Mouse (Mus musculus) megakaryocyte, embryonic 14.5 days (primary cell): ENCODE data around the gene Pcf11. TPM values are rescaled to one million over a fixed set of nuclear protein-coding genes. Genes with fewer than 3 reads are reported as not detected.
A peak's percentile ranks its signal among the peaks of the same experiment; 100 is the strongest.

ENCODE experiments used
- H3K27me3 ChIP-seq: replicated peaks from 2 replicates; pipeline ENCODE3; 2012; ENCODE audit warnings: inconsistent platforms
- H3K36me3 ChIP-seq: replicated peaks from 2 replicates; pipeline ENCODE3; 2012; ENCODE audit warnings: low read length, inconsistent platforms, mixed read lengths
- H3K4me1 ChIP-seq: 2 replicates; pipeline ENCODE4 v1.6.1; 2012; ENCODE audit warnings: inconsistent platforms
- H3K4me3 ChIP-seq: replicated peaks from 2 replicates; pipeline ENCODE3; 2012; ENCODE audit warnings: moderate library complexity, mild to moderate bottlenecking, inconsistent platforms
- H3K9me3 ChIP-seq: 2 replicates; pipeline ENCODE4 v1.6.1; 2012; ENCODE audit warnings: inconsistent platforms
- FLI1 ChIP-seq: IDR thresholded peaks from 2 replicates; pipeline ENCODE4 v1.6.1; 2012; ENCODE audit warnings: low read length, inconsistent platforms, mixed read lengths
- GATA1 ChIP-seq: IDR thresholded peaks from 3 replicates; pipeline ENCODE4 v1.6.1; 2012; ENCODE audit warnings: mixed read lengths, low read length, inconsistent platforms, borderline replicate concordance
- polyA plus RNA-seq: library from polyadenylated mRNA; stranded (reverse); fragments of >175 nt; gene quantifications from 2 replicates; pipeline ENCODE4 v1.2.3, GENCODE M21; 2012; ENCODE audit warnings: low replicate concordance; ENCODE audit not compliant: insufficient read depth

The Pcf11 gene
- polyA plus RNA-seq, 1 experiment: 25.7 TPM

- Histone ChIP-seq H3K36me3 (no peaks in the 10 kb centered on the region), H3K4me1 (no peaks in the 10 kb centered on the region), H3K4me3 (no peak overlapping the region), H3K27me3 (peaks cover 18% of the 10 kb centered on the region), H3K9me3 (peaks cover 5% of the 10 kb centered on the region)
- TF ChIP-seq FLI1 (no peak), GATA1 (no peak)
These were observed 18.6 kb upstream of the Pcf11 start for GRCm38 (mm10) chr7:92688299-92688669.

DNA sequence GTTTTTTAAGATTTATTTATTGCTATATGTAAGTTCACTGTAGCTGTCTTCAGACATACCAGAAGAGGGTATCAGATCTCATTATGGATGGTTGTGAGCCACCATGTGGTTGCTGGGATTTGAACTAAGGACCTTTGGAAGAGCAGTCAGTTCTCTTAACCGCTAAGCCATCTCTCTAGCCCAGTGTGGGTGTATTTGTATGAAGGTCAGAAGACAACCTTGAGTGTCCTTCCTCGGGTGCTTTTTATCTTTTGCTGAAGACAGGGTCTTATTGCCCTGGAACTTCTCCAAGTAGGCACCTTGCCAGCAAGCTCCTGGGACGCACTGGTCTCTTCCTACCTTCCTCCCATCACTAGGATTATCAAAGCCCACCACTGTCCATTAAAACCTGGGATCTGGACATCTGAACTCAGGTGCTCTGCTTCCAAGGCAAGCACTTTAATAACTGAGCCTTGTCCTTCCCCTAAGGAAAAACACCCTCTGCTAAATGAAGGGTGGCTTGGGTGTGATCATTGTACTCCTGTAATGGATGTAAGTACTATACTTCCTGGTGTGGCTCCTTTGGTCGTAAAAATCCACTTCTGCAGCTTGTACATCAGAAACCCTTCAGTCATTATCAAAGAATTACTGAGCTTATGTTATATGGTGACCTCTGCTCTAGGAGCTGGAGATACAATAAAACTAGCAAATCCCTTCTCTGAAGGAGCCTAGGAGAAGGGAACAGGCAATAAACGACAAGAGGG lies 18.0 kb upstream of the Pcf11 start:
- Histone ChIP-seq H3K27me3 (peaks cover 21% of the 10 kb centered on the region), H3K4me1 (no peaks in the 10 kb centered on the region), H3K9me3 (peaks cover 5% of the 10 kb centered on the region), H3K4me3 (no peak overlapping the region), H3K36me3 (no peaks in the 10 kb centered on the region)
- no peak for TF ChIP-seq GATA1
- TF ChIP-seq FLI1: no peak

GRCm38 (mm10) chr7:92677346-92677745 lies 7.6 kb upstream of the Pcf11 start:
- Histone ChIP-seq H3K36me3 (peaks cover 3% of the 10 kb centered on the region), H3K27me3 (peaks cover 13% of the 10 kb centered on the region), H3K4me3 (no peak overlapping the region), H3K9me3 (peaks cover 5% of the 10 kb centered on the region), H3K4me1 (peaks cover 10% of the 10 kb centered on the region)
- TF ChIP-seq FLI1: no peak
- no peak for TF ChIP-seq GATA1

- Histone ChIP-seq H3K4me3 (no peak overlapping the region), H3K36me3 (peaks cover 3% of the 10 kb centered on the region), H3K9me3 (peaks cover 5% of the 10 kb centered on the region), H3K4me1 (peaks cover 20% of the 10 kb centered on the region), H3K27me3 (peaks cover 13% of the 10 kb centered on the region)
- no peak for TF ChIP-seq GATA1
- no peak for TF ChIP-seq FLI1
These were observed 5.4 kb upstream of the Pcf11 start for GRCm38 (mm10) chr7:92675131-92675530.

GRCm38 (mm10) chr7:92668791-92669506 lies 785 bp downstream of the Pcf11 start:
- peaks cover 30% of the 10 kb centered on the region for H3K36me3 ChIP-seq
- H3K4me3 ChIP-seq: peak overlapping the region; percentile 98
- H3K9me3 ChIP-seq: peaks cover 5% of the 10 kb centered on the region
- peaks cover 25% of the 10 kb centered on the region for H3K4me1 ChIP-seq
- TF ChIP-seq GATA1: no peak
- TF ChIP-seq FLI1: no peak
- no peaks in the 10 kb centered on the region for H3K27me3 ChIP-seq

DNA sequence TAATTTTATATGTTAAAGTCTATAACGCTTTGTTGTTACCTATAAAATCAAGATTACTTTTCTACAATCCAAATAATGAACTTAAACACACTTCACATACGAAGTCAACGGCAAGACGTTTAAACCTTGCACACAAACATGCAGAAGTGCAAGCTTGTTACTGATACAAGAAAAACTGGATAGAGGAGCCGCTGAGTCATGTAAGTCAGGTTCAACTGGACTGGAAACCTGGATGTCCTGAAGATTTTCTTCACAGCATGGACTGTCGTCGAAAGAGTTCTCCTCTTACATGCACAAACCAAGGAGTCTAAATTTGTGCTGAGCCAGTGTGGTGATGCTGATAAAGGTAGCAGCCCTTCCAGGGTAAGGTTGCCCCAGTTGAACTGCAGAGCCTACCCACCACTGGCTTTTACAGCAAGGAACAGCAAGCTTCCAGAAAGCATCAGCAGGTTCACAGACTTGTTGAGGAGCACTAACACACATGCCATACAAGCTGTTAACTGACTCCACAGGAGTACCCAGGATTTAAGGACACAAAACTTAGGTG lies 3.4 kb downstream of the Pcf11 start:
- no peaks in the 10 kb centered on the region for H3K9me3 ChIP-seq
- H3K36me3 ChIP-seq: peaks cover 53% of the 10 kb centered on the region
- no peaks in the 10 kb centered on the region for H3K27me3 ChIP-seq
- TF ChIP-seq GATA1: no peak
- TF ChIP-seq FLI1: no peak
- peak overlapping the region; percentile 86 for H3K4me3 ChIP-seq
- H3K4me1 ChIP-seq: peaks cover 24% of the 10 kb centered on the region

- H3K9me3 ChIP-seq: no peaks in the 10 kb centered on the region
- H3K4me1 ChIP-seq: peaks cover 25% of the 10 kb centered on the region
- H3K27me3 ChIP-seq: no peaks in the 10 kb centered on the region
- TF ChIP-seq FLI1: no peak
- no peak for TF ChIP-seq GATA1
- H3K4me3 ChIP-seq: no peak overlapping the region
- peaks cover 87% of the 10 kb centered on the region for H3K36me3 ChIP-seq
These were observed 11.7 kb downstream of the Pcf11 start for GRCm38 (mm10) chr7:92658050-92658449.

DNA sequence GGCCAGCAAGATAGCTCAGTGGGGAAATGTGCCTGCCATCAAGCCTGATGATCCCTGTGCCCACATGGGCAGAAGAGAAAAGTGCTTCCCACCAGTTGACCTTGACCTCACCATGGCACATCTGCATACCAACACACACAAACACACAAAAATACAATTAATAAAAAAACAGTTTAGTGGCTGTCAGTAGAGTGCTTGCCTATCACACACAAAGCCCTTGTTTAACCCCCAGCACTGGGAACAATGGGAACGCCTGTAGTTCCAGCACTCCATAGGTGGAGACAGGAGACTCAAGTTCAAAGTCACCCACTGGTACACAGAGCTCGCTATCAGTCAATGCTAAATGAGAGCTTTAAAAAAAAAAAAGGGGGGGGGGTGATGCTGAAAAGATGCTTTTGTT lies 13.3 kb downstream of the Pcf11 start:
- Histone ChIP-seq H3K9me3 (no peaks in the 10 kb centered on the region), H3K36me3 (peaks cover 85% of the 10 kb centered on the region), H3K27me3 (no peaks in the 10 kb centered on the region), H3K4me3 (peak overlapping the region; percentile 12), H3K4me1 (peaks cover 25% of the 10 kb centered on the region)
- no peak for TF ChIP-seq FLI1
- no peak for TF ChIP-seq GATA1

DNA sequence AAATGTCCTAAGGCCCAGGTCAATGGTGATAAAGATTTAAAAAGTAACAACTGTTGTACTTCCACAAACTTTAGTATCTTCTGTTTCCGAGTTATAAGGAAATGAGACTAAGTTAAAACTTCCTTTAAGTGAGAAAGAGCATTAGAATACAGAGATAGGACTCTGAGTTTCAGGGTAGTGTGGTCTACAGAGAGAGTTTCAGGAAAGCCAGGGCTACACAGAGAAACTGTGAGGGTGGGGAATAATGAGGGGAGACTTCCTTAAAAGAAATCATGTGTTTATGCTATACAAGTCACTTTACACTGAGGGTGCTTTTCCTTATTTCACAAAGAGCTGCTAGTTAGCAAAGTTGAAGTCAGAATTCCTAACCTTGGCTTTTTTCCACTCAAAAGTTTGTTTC lies 16.4 kb downstream of the Pcf11 start:
- peaks cover 80% of the 10 kb centered on the region for H3K36me3 ChIP-seq
- H3K4me3 ChIP-seq: no peak overlapping the region
- H3K9me3 ChIP-seq: no peaks in the 10 kb centered on the region
- peaks cover 22% of the 10 kb centered on the region for H3K4me1 ChIP-seq
- H3K27me3 ChIP-seq: no peaks in the 10 kb centered on the region
- no peak for TF ChIP-seq GATA1
- TF ChIP-seq FLI1: no peak

DNA sequence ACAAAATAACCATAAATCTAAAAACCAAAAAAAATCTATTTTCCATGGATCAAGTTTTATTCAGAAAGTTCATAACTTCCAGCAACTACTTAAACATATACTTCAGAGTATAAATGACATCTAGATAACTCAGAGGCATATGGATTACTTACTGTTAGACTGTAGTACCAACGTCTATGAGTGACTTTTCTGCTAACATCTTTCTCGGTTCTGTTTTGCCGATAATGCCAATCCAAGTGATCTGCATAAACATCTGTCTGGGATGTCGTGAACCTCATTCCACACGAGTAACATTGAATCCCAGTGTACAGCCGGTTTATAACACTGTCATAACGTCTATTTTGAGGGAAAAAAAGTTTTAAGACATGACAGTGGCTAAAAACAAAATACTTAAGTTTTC lies 21.9 kb downstream of the Pcf11 start:
- H3K4me1 ChIP-seq: peaks cover 4% of the 10 kb centered on the region
- TF ChIP-seq GATA1 (no peak), FLI1 (no peak)
- peaks cover 92% of the 10 kb centered on the region for H3K36me3 ChIP-seq
- no peaks in the 10 kb centered on the region for H3K27me3 ChIP-seq
- no peak overlapping the region for H3K4me3 ChIP-seq
- H3K9me3 ChIP-seq: no peaks in the 10 kb centered on the region
